Mouse (Mus musculus) heart, postnatal 0 days (tissue): Measurements from ENCODE around the gene Dnmbp. TPM values are rescaled to one million over a fixed set of nuclear protein-coding genes. Genes with fewer than 3 reads are reported as not detected.

ENCODE experiments used
- ATAC-seq: fragments of 200-750 bp; cut with Nextera tagmentation; 2 replicates; pipeline ENCODE4 v1.8.0; 2017; ENCODE audit warnings: low read depth, moderate number of reproducible peaks, moderate library complexity; ENCODE audit not compliant: insufficient read depth
- DNase-seq: peaks from one replicate; pipeline ENCODE4 v3.0.0-alpha.2; 2016; ENCODE audit warnings: low spot score
- H3K27ac ChIP-seq: fragments of 300-500 bp; sonication (generic); 2 replicates; pipeline ENCODE4 v1.5.1; 2014; ENCODE audit warnings: low read depth, mild to moderate bottlenecking
- H3K27me3 ChIP-seq: fragments of 300-500 bp; sonication (generic); 2 replicates; pipeline ENCODE4 v1.6.1; 2014; ENCODE audit warnings: low read length, mixed read lengths; ENCODE audit not compliant: control insufficient read depth, insufficient read depth
- H3K36me3 ChIP-seq: fragments of 300-500 bp; sonication (generic); replicated peaks from 2 replicates; pipeline ENCODE4 v1.6.1; 2014; ENCODE audit warnings: low read length, mixed read lengths; ENCODE audit not compliant: control insufficient read depth, insufficient read depth
- H3K4me1 ChIP-seq: fragments of 300-500 bp; sonication (generic); 2 replicates; pipeline ENCODE4 v1.6.1; 2014; ENCODE audit warnings: antibody characterized with exemption; ENCODE audit not compliant: control insufficient read depth, insufficient read depth
- H3K4me2 ChIP-seq: fragments of 300-500 bp; sonication (generic); 2 replicates; pipeline ENCODE4 v1.6.1; 2014; ENCODE audit warnings: low read depth, mild to moderate bottlenecking, low read length, moderate library complexity
- H3K4me3 ChIP-seq: fragments of 300-500 bp; sonication (generic); 2 replicates; pipeline ENCODE4 v1.5.1; 2014; ENCODE audit warnings: low read depth, low read length
- H3K9ac ChIP-seq: fragments of 300-500 bp; sonication (generic); replicated peaks from 2 replicates; pipeline ENCODE4 v1.6.1; 2014; ENCODE audit warnings: low read depth, low read length, mixed read lengths
- H3K9me3 ChIP-seq: fragments of 300-500 bp; sonication (generic); replicated peaks from 2 replicates; pipeline ENCODE4 v1.6.1; 2016; ENCODE audit warnings: low read length; ENCODE audit not compliant: control insufficient read depth
- CTCF ChIP-seq: IDR thresholded peaks from 2 replicates; pipeline ENCODE4 v1.5.1; 2016; ENCODE audit warnings: antibody characterized with exemption, control low read depth, low read depth
- EP300 ChIP-seq: IDR thresholded peaks from 2 replicates; pipeline ENCODE4 v1.6.1; 2016; ENCODE audit warnings: antibody characterized with exemption, low read depth
- WGBS: fragments of 180-500 bp; shearing (Covaris S2); extraction: QIAGEN DNeasy Blood & Tissue Kit; methylation state at CpG from one replicate; pipeline ENCODE4 v1.1.7; 2014; 5-methylcytosine and 5-hydroxymethylcytosine counted together
- polyA plus RNA-seq: library from polyadenylated mRNA; unstranded; fragments of >200 nt; fragmentation: Nextera tagmentation; extraction: Ambion mirVana; gene quantifications from 2 replicates; pipeline ENCODE4 v1.2.1, GENCODE M21; 2015
- total RNA-seq: library from RNA; depleted of rRNA; stranded (reverse); fragments of >200 nt; gene quantifications from 2 replicates; pipeline ENCODE4 v1.2.3, GENCODE M21; 2014; ENCODE audit warnings: low replicate concordance

Dnmbp gene
- total and polyA plus RNA-seq, 2 experiments from 2014 or later = 6.0 to 12.4 TPM

- H3K27ac ChIP-seq = no peak overlapping the region
- no peak overlapping the region for H3K4me3 ChIP-seq
- no peak overlapping the region for H3K4me2 ChIP-seq
- no peak for TF ChIP-seq EP300
- TF ChIP-seq CTCF = no peak
- H3K9me3 ChIP-seq = no peaks in the 10 kb centered on the region
- DNase-seq (peak; percentile 38), ATAC-seq (peak; percentile 47; the same call in 1 of the 2 replicates)
- H3K27me3 ChIP-seq = no peaks in the 10 kb centered on the region
- H3K4me1 ChIP-seq = no peaks in the 10 kb centered on the region
- whole genome bisulfite sequencing = 27% methylated on average over 6 of the region's 6 CpGs
- H3K9ac ChIP-seq = no peak overlapping the region
- H3K36me3 ChIP-seq = no peaks in the 10 kb centered on the region
Observed at GRCm38 (mm10) chr19:43976661-43977060, 36.7 kb upstream of the Dnmbp start.

- no peaks in the 10 kb centered on the region for H3K4me1 ChIP-seq
- H3K4me2 ChIP-seq = no peak overlapping the region
- H3K27me3 ChIP-seq = no peaks in the 10 kb centered on the region
- no peak overlapping the region for H3K9ac ChIP-seq
- no peaks in the 10 kb centered on the region for H3K36me3 ChIP-seq
- 92% methylated on average over 6 of the region's 6 CpGs for WGBS
- TF ChIP-seq CTCF (no peak), EP300 (no peak)
- H3K27ac ChIP-seq = no peak overlapping the region
- ATAC-seq (no peak), DNase-seq (no peak)
- H3K4me3 ChIP-seq = no peak overlapping the region
- H3K9me3 ChIP-seq = no peaks in the 10 kb centered on the region
Observed at GRCm38 (mm10) chr19:43974221-43974620, 34.2 kb upstream of the Dnmbp start.

GRCm38 (mm10) chr19:43973711-43974110, 33.7 kb upstream of the Dnmbp start:
- TF ChIP-seq EP300 (no peak), CTCF (no peak)
- no peak for DNase-seq
- Histone ChIP-seq H3K4me3 (no peak overlapping the region), H3K36me3 (no peaks in the 10 kb centered on the region), H3K4me2 (no peak overlapping the region), H3K9ac (no peak overlapping the region), H3K4me1 (no peaks in the 10 kb centered on the region), H3K27ac (no peak overlapping the region), H3K27me3 (no peaks in the 10 kb centered on the region), H3K9me3 (no peaks in the 10 kb centered on the region)
- ATAC-seq = no peak
- 68% methylated on average over 9 of the region's 9 CpGs for whole genome bisulfite sequencing

- TF ChIP-seq EP300 (no peak), CTCF (no peak)
- no peak overlapping the region for H3K4me2 ChIP-seq
- no peaks in the 10 kb centered on the region for H3K9me3 ChIP-seq
- H3K9ac ChIP-seq = no peak overlapping the region
- H3K4me1 ChIP-seq = no peaks in the 10 kb centered on the region
- H3K27ac ChIP-seq = no peak overlapping the region
- ATAC-seq (no peak), DNase-seq (no peak)
- H3K4me3 ChIP-seq = no peak overlapping the region
- no peaks in the 10 kb centered on the region for H3K27me3 ChIP-seq
- no peaks in the 10 kb centered on the region for H3K36me3 ChIP-seq
- WGBS = 86% methylated on average over 8 of the region's 8 CpGs
Observed at GRCm38 (mm10) chr19:43972129-43972528, 32.1 kb upstream of the Dnmbp start.

- Histone ChIP-seq H3K4me3 (no peak overlapping the region), H3K27ac (no peak overlapping the region), H3K27me3 (no peaks in the 10 kb centered on the region), H3K4me1 (no peaks in the 10 kb centered on the region), H3K36me3 (no peaks in the 10 kb centered on the region), H3K4me2 (no peak overlapping the region), H3K9ac (no peak overlapping the region), H3K9me3 (no peaks in the 10 kb centered on the region)
- no peak for ATAC-seq
- 43% methylated on average over 10 of the region's 11 CpGs for WGBS
- no peak for DNase-seq
- TF ChIP-seq CTCF = no peak
- TF ChIP-seq EP300 = no peak
Observed at GRCm38 (mm10) chr19:43968436-43969026, 28.5 kb upstream of the Dnmbp start.

GRCm38 (mm10) chr19:43966481-43966880, 26.5 kb upstream of the Dnmbp start:
- 84% methylated on average over 2 of the region's 2 CpGs for WGBS
- no peaks in the 10 kb centered on the region for H3K4me1 ChIP-seq
- DNase-seq = no peak
- no peaks in the 10 kb centered on the region for H3K36me3 ChIP-seq
- H3K4me3 ChIP-seq = no peak overlapping the region
- no peak for TF ChIP-seq CTCF
- no peak for TF ChIP-seq EP300
- no peak overlapping the region for H3K27ac ChIP-seq
- H3K27me3 ChIP-seq = no peaks in the 10 kb centered on the region
- no peak overlapping the region for H3K4me2 ChIP-seq
- ATAC-seq = no peak
- no peak overlapping the region for H3K9ac ChIP-seq
- no peaks in the 10 kb centered on the region for H3K9me3 ChIP-seq
